Mouse (Mus musculus) testis, postnatal 10 days (tissue): ENCODE measurements around the gene Tspan18.

Experiments used
- DNase-seq: peaks from one replicate; pipeline ENCODE4 v3.0.0; 2021; ENCODE audit warnings: low spot score

Gene Tspan18

DNA sequence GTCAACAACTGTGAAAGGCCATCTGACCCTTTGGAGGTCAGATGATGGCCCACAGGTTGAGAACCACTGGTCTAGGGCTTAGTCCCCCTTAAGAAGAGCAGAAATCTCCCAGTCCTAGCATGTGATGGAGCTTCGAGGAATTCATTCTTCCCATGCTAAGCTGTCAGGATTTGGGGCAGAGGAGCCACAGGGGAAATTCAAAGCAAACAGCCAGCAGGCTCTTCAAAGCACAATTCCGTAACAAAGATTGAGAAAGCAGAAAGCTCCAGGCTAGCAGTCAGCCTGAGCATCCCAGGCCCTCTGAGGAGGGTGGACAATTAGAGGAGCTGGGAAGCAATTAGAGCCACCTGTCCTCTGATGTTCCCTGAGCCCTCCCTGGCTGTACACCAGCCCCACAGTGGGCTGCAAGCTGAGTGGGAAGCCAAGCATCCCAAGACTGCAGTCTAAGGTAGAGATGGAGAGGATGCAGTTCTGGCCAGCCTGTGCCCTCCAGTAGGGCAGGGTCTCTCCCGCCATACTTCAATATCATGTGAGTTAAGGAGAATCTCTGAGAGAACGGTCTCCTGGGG lies 173.8 kb downstream of the Tspan18 start:
- no peak for DNase-seq

GRCm38 (mm10) chr2:93154486-93155032 lies 179.7 kb downstream of the Tspan18 start:
- no peak for DNase-seq

DNA sequence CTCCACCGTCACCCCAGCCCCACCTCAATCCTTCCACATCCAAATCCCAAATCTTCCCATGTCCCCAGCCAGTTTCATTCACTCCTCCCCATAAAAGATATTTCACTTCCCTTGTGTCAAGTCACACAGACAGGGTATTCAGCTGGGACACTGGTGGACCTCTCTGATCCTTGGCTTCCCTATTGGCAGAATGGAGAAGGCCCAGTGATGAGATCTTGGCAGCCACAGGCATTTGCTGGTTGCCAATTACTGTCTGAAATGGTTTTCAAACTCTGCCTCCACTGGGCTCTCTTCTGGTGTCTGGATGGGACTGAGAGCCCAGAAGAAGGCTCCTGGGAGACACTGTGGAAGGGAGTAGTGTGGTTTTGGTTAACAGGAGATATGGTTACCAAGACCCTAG lies 180.5 kb downstream of the Tspan18 start:
- DNase-seq: no peak

DNA sequence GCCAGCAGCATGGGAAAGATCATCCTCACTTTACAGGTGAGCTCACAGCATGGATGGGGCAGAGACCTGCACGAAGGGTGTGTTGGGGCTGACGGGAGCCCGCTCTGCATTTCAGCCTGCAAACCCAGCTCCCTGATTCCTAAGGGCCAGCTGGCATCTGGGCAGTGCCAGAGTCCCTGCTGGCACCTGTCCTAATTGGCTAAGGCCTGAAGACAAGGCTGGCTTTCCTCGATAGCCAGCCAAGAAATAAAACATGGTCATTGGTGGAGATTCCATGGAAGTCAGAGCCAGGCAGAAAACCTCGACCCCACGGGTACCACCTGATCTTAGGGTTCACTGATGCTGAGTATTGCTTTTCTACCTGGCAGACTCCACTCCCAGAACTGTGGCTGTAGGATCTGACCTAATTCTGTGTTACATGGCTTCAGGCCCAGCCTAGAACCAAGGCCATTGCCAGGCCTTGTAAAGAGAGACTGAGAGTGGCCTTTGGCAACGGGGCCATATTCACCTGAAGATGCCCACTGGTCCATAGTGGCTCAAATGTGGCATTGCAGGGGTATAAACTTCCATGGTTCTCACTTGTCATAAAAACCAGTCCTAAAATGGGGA lies 181.3 kb downstream of the Tspan18 start:
- DNase-seq: no peak

DNA sequence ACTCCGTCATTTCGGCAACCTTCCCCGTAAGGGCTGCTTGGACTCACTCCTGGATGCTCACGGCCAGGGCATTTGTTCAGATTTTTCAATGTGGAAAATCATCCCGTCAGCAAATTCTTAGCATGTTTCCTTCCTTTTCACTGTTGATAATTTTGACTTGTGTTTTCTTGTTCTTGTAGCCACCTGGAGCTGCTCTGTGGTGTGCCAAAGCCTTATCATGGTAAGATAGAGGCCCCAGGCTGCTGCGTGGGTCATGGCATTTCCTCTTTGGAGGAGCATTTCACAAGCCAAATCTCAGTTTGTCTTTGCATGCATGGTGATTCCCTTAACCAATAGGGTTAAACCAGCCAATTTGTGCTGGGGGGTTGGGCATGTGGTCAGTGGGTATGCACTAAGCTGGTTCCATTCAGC lies 182.1 kb downstream of the Tspan18 start:
- DNase-seq: no peak
